Mouse (Mus musculus) hindlimb bud, embryonic 11.5 days (tissue): ENCODE results near the gene Lmntd1.

ENCODE experiments used
- DNase-seq: peaks from one replicate; pipeline ENCODE4 v3.0.0-alpha.2; 2012; ENCODE audit warnings: low read depth, low spot score; ENCODE audit errors: extremely low spot score

Gene Lmntd1

GRCm38 (mm10) chr6:145390421-145390820 lies 223.7 kb downstream of the Lmntd1 start:
- DNase-seq = no peak

DNA sequence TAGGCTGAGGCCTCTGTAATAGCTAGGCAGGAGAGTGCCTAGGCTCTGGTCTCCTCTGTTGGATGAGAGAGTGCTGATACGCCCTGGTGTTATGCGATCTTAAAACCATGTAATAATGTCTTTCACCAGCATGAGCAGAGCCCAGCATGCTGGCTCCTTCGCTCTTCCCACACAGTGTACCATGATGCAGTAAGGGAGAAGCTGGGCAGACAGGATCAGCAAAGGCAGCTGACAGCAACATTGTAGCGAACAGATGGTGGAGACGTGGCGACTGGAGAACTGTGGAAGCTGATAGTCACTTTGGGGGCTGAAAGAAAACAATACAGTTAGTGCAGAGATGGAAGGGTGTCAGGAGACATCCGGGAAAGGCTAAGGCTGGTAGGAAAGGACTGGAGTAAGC lies 224.2 kb downstream of the Lmntd1 start:
- DNase-seq = no peak

DNA sequence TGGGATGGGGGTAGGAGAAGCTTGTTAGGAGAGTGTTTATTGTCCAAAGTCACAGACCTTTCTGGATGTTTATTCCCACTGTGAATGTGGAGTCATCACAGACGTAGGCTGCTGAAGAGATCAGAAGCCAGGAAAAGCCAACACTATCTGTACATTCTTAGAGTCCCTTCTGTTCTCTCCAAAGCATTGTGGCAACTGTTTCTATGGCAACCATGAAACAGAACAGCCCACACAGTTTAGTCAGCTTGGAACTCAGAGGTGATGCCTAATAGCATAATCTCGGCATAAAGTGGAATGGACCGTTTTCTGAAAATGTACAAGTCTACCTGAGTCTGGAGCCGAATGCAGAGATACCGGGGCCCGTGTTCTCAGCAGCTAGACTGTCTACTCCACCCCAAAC lies 226.7 kb downstream of the Lmntd1 start:
- DNase-seq = no peak

DNA sequence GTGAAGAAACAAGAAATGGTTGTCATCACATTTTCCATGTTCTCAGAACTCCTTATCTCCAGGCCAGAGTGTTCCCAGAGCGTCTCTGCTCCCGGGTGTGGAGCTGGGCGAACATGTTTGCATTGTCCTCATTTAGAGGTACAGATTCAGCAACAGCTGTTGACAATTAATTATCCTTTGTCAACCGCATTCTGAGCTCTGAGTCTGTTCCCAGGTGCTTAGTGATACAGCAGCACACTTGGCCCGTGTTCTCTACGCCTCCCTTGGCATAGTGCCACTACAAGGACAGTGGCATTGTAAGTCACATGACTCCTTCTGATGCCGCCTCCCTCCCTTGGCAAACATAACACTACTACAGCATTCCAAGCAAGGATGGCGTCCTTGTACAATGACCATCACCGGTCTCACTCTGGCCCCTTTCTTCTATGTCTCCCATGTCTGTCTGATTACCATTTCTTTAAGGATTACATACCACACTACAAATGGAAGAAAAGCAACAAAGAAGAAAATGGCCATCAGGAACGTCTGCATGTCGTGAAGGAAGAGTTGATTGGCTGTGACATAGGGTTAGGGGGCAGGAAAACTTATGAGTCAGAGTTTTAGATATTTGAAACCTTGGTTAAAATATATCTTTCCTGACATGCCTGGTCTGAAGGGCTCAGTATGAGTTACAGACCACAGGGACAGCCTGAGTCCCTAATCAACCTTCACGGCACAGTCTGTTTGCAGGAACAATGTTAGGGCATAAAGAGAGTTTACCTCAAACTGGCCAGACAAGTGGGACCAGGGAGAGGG lies 231.3 kb downstream of the Lmntd1 start:
- no peak for DNase-seq

DNA sequence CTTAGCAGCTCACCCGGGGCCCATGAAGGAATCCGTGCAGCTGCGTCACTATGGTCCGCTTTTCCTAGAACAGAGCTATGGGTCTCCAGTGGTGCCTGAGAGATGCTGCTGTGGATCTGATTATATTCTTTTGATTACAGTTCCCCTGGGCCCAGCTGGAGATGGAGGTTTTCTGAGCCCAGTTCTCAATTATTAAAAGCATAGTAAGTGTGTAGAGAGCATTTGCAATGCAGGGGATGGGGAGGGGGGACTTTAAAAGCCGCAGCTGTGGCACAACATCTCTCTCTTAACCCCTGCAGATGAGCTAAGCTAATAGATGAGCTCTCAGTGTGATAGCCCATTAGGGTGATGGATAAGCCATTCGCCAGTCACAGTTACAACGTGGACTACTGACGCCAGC lies 233.2 kb downstream of the Lmntd1 start:
- no peak for DNase-seq

DNA sequence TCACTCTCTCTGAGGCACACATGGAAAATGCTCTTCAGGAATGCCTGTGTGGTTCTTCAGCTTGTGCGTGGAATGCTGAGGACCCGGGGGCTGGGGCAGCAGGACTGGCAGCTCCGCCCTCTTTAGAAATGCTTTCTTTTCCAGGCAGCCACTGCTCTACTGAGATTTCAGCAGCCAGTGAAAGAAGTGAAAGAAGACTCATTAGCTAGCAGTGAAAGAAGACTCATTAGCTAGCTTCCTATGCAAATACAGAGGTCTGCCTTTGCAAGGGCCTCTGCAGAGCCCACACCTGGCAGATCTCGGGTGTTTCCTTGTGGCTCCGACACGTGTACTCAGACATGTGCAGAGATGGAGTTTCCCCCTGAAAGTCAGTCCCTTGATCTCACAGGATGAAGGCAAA lies 234.9 kb downstream of the Lmntd1 start:
- DNase-seq = no peak

- DNase-seq = no peak
Observed at GRCm38 (mm10) chr6:145378689-145379088, 235.4 kb downstream of the Lmntd1 start.

DNA sequence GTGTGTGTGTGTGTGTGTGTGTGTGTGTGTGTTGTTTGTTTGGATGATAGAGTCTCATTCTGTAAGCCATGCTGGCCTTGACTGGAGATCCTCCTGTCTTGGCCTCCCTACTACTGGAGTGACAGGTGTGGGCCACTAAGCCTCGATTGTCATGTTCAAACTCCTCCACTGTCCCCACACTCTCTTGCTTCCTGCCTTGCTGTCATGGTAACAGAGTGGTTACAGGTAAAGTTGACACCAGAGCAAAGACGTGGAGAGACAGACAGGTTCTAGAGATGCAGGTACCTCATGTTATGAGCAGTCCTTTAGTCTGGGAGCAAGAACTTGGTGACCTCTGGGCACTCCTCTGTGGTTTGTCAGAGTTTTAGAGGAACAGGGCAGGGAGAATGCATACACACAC lies 239.7 kb downstream of the Lmntd1 start:
- no peak for DNase-seq

DNA sequence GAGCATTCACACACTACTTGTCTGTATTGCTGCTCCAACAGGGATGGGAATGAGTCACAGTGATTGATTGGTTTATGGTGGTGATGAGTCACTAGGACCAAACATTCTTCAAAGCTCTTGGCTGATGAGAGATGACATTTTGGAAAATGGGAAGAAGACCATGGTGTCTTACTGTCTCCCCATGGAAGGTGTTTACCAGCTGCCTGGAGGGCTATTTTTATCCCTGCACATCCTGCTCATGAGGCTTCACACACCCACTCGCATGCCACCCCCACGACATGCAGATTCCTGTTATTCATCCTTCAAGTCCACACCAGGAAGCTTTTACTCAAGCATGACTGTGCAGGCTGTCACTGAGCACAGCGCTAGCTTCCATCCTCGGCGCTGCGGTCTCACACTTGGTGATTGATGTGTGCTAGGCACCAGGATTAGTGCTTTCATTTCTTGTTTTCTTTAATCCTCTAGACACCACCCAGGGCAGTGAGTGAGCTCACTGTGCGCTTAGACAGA lies 240.4 kb downstream of the Lmntd1 start:
- DNase-seq = no peak

DNA sequence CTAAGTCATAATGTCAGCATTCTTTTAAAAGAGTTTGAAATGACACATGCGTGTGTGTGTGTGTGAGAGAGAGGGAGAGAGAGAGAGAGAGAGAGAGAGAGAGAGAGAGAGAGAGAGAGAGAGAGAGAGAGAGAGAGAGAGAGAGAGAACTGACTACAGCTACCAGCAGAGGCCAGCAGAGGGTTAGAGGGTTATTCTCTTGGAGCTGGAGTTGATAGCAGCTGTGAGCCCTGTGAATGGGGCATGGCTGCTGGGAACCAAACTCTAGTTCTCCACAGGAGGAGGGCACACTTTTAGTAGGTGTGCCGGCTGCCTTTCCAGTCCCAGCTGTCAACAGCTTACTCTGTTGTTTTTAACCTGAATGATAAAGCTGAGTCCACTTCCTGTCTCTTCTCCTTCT lies 242.1 kb downstream of the Lmntd1 start:
- no peak for DNase-seq

DNA sequence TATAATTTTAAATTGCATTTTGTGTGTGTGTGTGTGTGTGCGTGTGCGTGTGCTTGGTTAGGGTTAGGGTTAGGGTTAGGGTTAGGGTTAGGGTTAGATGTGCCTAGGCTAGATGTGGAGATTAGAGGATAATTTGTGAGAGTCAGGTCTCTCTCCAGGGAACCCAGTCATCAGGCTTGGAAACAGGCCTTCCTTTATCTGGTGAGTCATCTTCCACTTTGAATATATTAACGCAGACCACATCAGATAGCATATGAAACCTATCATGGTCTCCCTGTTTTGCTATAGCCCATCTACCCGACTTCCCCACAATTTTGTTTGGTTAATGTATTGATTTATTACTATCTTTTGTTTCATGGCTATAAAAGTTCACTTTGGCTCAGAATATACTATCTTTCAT lies 242.5 kb downstream of the Lmntd1 start:
- no peak for DNase-seq

DNA sequence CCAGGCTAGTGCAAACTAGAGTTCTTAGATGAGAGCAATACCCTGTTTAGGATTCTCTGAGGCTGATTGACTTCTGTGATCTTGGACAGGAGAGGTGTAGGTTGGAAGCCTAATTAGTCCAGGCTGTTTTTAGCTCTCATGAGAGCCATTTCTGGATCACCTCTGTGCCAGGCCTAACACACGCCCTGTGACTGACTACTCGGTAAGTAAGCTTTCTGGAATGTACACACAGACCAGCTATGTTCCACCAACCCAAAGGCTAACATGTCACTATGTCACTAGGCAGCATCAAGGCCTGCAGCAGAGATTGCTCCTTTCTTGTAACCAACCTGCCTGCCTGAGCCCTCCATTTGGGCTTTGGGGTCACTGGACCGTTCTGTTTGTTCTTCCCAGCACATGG lies 243.8 kb downstream of the Lmntd1 start:
- DNase-seq = no peak

DNA sequence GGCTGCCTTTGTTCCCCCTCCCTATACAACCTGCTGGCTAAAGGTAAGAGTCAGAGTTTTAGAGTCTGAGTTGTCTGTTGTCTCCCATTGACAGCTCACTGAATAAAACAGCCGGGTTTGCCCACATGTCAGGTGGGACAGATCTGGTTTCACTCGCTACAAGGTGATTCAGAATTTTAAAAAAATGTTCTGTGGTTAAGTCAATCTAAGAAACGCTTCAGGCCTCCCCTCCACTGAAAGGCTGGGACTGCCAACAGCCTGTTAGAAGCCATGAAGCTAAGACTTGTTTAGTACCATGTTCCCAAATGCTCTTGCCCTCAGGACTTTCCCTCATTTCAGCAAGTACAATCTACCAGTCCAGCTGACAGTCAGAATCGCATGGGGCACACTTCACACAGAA lies 244.8 kb downstream of the Lmntd1 start:
- DNase-seq = no peak

- DNase-seq = no peak
Observed at GRCm38 (mm10) chr6:145366488-145366887, 247.6 kb downstream of the Lmntd1 start.

DNA sequence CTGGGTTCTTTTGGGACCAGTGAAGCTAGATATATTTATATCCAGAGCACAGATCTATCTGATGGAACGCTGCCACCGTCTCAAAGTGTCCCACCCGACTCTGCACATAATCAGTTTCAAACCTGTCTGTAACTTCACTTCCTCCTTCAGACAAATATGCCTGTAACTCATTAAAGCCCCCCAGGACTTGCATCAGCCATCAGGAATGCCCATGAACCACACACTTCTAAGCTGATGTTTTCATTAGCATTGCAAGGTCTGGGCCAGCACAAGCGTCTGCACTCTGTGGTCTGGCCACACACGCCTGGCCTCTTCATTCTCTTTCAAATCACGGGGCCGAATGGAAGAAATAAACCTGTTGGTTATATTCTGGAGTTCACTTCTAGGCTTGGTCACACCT lies 250.4 kb downstream of the Lmntd1 start:
- no peak for DNase-seq

DNA sequence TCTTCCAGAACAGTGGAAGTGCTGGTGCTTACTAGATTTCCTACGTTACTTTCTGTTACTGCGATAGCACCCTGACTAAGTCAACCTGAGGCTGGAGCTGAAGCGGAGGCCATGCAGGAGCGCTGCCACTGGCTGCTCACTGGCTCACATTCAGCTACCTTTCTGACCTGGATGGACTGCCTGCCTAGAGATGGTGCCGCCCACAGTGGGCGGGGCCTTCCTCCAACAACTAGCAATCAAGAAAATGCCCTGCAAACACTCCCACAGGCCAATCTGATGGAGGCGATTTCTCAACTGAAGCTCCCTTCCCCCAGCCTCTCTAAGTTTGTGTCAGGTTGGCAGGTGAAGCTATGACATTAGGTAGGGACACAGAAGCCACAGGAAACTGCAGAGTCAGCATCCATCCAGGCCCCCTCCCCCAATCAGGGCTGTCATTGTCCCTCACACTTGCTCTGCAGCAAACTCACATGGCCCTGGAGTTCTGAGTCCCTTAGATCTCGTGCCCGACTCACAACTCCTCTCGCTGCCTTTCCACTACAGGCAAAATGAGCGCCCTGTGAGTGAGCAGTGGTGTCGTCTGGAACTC lies 252.9 kb downstream of the Lmntd1 start:
- no peak for DNase-seq

DNA sequence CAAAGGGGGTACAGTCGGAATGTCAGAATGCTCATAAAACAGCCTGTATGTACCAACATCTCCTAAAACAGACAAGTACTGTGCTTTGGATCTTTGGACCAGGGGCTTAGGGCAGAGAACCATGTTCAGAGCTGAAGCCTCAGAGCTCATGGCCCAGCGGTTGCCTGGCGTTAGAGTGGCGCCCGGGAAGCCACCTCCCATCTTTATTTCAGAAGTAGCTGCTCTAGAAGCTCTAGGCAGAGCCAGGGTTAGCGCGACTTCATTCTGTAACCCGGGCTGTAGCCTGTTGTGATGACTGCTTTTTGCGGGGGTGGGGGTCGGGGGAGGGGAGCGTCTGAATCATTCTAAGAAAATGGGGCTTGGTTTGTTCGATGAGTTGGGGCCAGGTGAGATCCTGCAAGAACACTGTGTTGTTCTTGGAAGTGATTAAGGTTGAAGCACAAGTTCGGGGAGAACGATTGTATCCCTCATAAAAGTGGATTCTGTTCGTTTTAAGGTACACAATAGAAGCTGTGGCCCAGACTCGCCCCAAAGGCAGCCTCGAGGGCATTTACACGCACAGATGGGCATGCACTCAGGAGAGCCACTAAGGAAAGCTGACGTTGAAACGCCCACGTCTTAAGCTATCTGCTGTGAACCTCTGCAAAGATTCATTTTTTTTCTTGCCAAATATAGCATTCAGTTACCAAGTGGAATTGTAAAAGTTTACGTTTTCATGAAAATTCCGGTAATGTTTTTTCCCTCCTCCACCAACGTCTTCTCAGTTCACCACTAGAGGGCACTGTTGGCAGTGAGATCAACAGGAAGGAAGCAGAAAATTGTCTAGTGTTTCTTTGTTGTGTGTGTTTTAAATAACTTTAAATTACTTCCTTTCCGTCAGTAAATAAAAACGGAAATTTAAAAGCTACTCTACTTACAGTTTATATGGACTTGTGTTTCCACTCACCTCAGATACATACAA lies 254.4 kb downstream of the Lmntd1 start:
- DNase-seq = peak; percentile 89

DNA sequence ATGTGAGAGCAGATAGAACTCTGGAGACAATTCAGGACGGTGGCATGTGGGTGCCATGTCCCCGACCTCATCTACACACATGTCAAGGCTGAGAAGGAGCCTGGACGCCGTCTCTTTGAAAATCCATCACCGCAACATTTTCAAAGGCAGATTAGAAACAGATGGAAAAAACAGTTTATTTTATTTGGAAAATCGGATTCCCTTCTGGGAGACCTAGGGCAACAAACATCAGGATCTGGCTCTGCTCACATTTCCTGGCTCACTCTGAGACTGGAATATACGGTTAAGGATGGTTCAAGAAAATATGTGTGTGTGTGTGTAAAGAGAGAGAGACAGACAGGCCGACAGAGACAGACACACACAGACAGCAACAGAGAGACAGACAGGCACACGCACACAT lies 256.1 kb downstream of the Lmntd1 start:
- DNase-seq = no peak

GRCm38 (mm10) chr6:145353806-145354205 lies 260.3 kb downstream of the Lmntd1 start:
- no peak for DNase-seq

DNA sequence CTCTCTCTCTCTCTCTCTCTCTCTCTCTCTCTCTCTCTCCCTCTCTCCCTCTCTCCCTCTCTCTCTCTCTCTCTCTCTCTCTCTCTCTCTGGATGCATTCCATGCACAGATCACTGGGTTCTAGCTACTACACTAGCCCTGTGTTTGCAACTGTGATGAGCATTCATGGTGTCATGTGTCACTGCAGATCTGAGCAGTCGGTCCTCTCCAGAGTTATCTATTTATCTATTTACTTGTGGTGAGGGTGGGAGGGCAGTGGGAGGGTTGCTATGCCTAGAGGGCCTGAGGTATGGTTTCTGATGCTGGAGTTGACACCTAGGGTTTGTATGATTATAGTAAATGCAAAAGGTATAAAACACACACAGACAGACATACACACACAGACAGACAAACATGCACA lies 261.4 kb downstream of the Lmntd1 start:
- DNase-seq = no peak

DNA sequence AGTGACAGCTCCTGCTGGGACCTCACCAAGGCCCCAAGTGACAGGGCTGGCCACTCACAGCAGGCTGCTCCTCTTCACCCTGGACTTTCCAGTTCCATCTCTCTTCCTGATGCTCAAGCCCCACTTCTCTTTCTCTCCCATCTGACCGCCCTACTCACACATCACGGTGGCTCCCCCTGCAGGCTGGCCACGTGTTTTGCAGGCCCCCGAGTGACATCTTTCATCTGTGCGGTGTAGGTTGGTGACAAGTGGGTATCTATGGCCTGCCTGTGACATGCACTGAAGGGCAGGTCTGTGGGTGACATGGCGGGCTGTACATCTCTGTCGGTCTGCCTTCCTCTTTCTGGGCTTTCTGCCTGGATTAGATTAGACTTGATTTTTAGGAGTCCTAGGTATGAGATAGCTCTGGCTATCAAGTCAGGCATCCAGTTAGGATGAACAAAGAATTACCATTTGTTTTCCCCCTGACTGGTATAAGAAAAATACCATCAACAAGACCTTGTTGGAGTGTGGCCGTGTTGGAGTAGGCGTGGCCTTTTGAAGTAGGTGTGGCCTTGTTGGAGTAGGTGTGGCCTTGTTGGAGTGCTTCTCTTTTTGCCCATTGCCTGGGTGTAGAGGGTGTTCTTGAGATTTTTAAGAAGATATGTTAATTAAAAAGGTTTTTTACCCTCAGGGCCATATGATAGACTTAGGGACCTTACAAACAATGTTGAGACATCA lies 265.8 kb downstream of the Lmntd1 start:
- DNase-seq = no peak
